Mouse (Mus musculus) small intestine, adult 2 months (tissue): ENCODE data around the gene Mrpl19.

ENCODE experiments used
- CTCF ChIP-seq: fragments of 200-500 bp; IDR thresholded peaks from 2 replicates; pipeline ENCODE4 v1.5.1; 2012; ENCODE audit warnings: low read depth, mild to moderate bottlenecking, control low read depth, inconsistent platforms, low read length, moderate library complexity, mixed read lengths; ENCODE audit not compliant: insufficient replicate concordance, insufficient read length; ENCODE audit errors: extremely low read depth
- POLR2A ChIP-seq: fragments of 200-500 bp; IDR thresholded peaks from 2 replicates; pipeline ENCODE4 v1.6.1; 2012; ENCODE audit warnings: low read depth, mild to moderate bottlenecking, control low read depth, inconsistent platforms, low read length, moderate library complexity

- TF ChIP-seq CTCF (no peak), POLR2A (no peak)
These were observed 348 bp upstream of the Mrpl19 start for GRCm38 (mm10) chr6:81966068-81966544.
